Mouse (Mus musculus) brain, embryonic 14.5 days (tissue): Measurements from ENCODE around the gene Cntn1.

Source experiments
- CTCF ChIP-seq: fragments of 200-500 bp; IDR thresholded peaks from 2 replicates; pipeline ENCODE4 v1.5.1; 2012; ENCODE audit warnings: inconsistent platforms, mild to moderate bottlenecking, moderate library complexity, borderline replicate concordance; ENCODE audit not compliant: insufficient read depth, insufficient read length; ENCODE audit errors: extremely low read depth
- POLR2A ChIP-seq: fragments of 200-500 bp; IDR thresholded peaks from 2 replicates; pipeline ENCODE4 v1.6.1; 2012; ENCODE audit warnings: mild to moderate bottlenecking, inconsistent platforms, borderline replicate concordance; ENCODE audit not compliant: poor library complexity, insufficient read depth, insufficient read length, severe bottlenecking; ENCODE audit errors: extremely low read depth

- TF ChIP-seq POLR2A (no peak), CTCF (no peak)
Observed at GRCm38 (mm10) chr15:92092041-92092440, 41.1 kb downstream of the Cntn1 start.
